Mouse (Mus musculus) bone marrow, adult 2 months (tissue): ENCODE data around the gene Nhej1. TPM values are rescaled to one million over a fixed set of nuclear protein-coding genes. Genes with fewer than 3 reads are reported as not detected.
A peak's percentile ranks its signal among the peaks of the same experiment; 100 is the strongest.

Source experiments
- H3K27ac ChIP-seq: fragments of 200-500 bp; 2 replicates; pipeline ENCODE4 v1.5.1; 2012; ENCODE audit warnings: low read depth, mild to moderate bottlenecking, control low read depth, inconsistent platforms, low read length; ENCODE audit not compliant: control insufficient read depth, poor library complexity, insufficient read depth
- H3K4me1 ChIP-seq: fragments of 200-500 bp; 2 replicates; pipeline ENCODE4 v1.6.1; 2011; ENCODE audit warnings: low read length; ENCODE audit not compliant: control insufficient read depth, insufficient read depth
- H3K4me3 ChIP-seq: fragments of 200-500 bp; replicated peaks from 2 replicates; pipeline ENCODE3; 2011; ENCODE audit warnings: mild to moderate bottlenecking, low read depth, low read length, control low read depth; ENCODE audit not compliant: control insufficient read depth
- CTCF ChIP-seq: fragments of 200-500 bp; IDR thresholded peaks from 2 replicates; pipeline ENCODE4 v1.5.1; 2011; ENCODE audit warnings: low read length, control low read depth; ENCODE audit not compliant: control insufficient read depth, insufficient read depth
- POLR2A ChIP-seq: fragments of 200-500 bp; IDR thresholded peaks from 2 replicates; pipeline ENCODE4 v1.6.1; 2011; ENCODE audit warnings: low read depth, mild to moderate bottlenecking, control low read depth, low read length, borderline replicate concordance; ENCODE audit not compliant: control insufficient read depth
- WGBS: fragments of 180-500 bp; shearing (Covaris S2); methylation state at CpG from one replicate; pipeline ENCODE4 v1.1.7; 2018; 5-methylcytosine and 5-hydroxymethylcytosine counted together
- polyA plus RNA-seq: library from polyadenylated mRNA; stranded (reverse); fragments of >200 nt; gene quantifications from 2 replicates; pipeline ENCODE4 v1.2.4, GENCODE M21; 2011; ENCODE audit warnings: low replicate concordance; ENCODE audit not compliant: missing spikeins, insufficient read depth, insufficient read length

Nhej1 gene
- polyA plus RNA-seq, result 5.6 and 11.6 TPM in 2 replicates

- under 1% methylated on average over 56 of the region's 56 CpGs for WGBS
- TF ChIP-seq POLR2A (peak; percentile 40; the same call in 1 of the 2 replicates), CTCF (peak; percentile 86)
- H3K27ac ChIP-seq, result peak within 1 kb of the TSS; percentile 98
- peaks cover 5% of the 10 kb centered on the region; the same call in 1 of the 2 replicates for H3K4me1 ChIP-seq
- H3K4me3 ChIP-seq, result peak within 1 kb of the TSS; percentile 81
Measured at GRCm38 (mm10) chr1:75124346-75125321, at the start of gene Nhej1. Gene Nhej1 (minus strand): TSS chr1:75125200.

GRCm38 (mm10) chr1:75168472-75169464 lies 43.8 kb upstream of the Nhej1 start, which contains the start of gene Zfand2b:
Gene Zfand2b (plus strand): TSS chr1:75168646.
- H3K4me3 ChIP-seq, result peak within 1 kb of the TSS; percentile 70
- peaks cover 1% of the 10 kb centered on the region; the same call in 1 of the 2 replicates for H3K4me1 ChIP-seq
- peak within 1 kb of the TSS; percentile 87 for H3K27ac ChIP-seq
- TF ChIP-seq POLR2A (peak; percentile 71; the same call in 1 of the 2 replicates), CTCF (no peak)
- 4% methylated on average over 58 of the region's 59 CpGs for WGBS

- peaks cover 1% of the 10 kb centered on the region; the same call in 1 of the 2 replicates for H3K4me1 ChIP-seq
- peak overlapping the region; percentile 73 for H3K27ac ChIP-seq
- 6% methylated on average over 7 of the region's 7 CpGs for WGBS
- H3K4me3 ChIP-seq, result peak overlapping the region; percentile 70
- TF ChIP-seq POLR2A (no peak), CTCF (no peak)
Measured at GRCm38 (mm10) chr1:75168093-75168471, 43.1 kb upstream of the Nhej1 start.

- Histone ChIP-seq H3K27ac (no peak overlapping the region), H3K4me3 (no peak overlapping the region), H3K4me1 (peaks cover 2% of the 10 kb centered on the region)
- TF ChIP-seq CTCF, result no peak
- TF ChIP-seq POLR2A, result no peak
- WGBS, result 73% methylated on average over 4 of the region's 4 CpGs
Measured at GRCm38 (mm10) chr1:75160256-75160617, 35.2 kb upstream of the Nhej1 start.

GRCm38 (mm10) chr1:75159540-75160255 lies 34.7 kb upstream of the Nhej1 start:
- Histone ChIP-seq H3K4me1 (peaks cover 2% of the 10 kb centered on the region), H3K27ac (peak overlapping the region; percentile 52; the same call in 1 of the 2 replicates), H3K4me3 (no peak overlapping the region)
- 64% methylated on average over 5 of the region's 5 CpGs for WGBS
- TF ChIP-seq POLR2A (no peak), CTCF (no peak)

- H3K4me1 ChIP-seq, result peaks cover 2% of the 10 kb centered on the region
- no peak overlapping the region for H3K4me3 ChIP-seq
- TF ChIP-seq CTCF (no peak), POLR2A (no peak)
- H3K27ac ChIP-seq, result no peak overlapping the region
Measured at GRCm38 (mm10) chr1:75158990-75159389, 34.0 kb upstream of the Nhej1 start.

GRCm38 (mm10) chr1:75155837-75156236 lies 30.8 kb upstream of the Nhej1 start:
- no peak overlapping the region for H3K4me3 ChIP-seq
- H3K27ac ChIP-seq, result no peak overlapping the region
- peaks cover 2% of the 10 kb centered on the region for H3K4me1 ChIP-seq
- WGBS, result 51% methylated on average over 3 of the region's 3 CpGs
- no peak for TF ChIP-seq CTCF
- no peak for TF ChIP-seq POLR2A
